Mouse (Mus musculus): ENCODE data around the gene Eif4enif1. TPM values are rescaled to one million over a fixed set of nuclear protein-coding genes. Genes with fewer than 3 reads are reported as not detected.
"Not testable (repeated sequence)": the region's sequence is repeated elsewhere in the genome, so short reads cannot be mapped to it uniquely, and the experiment has no call there.

The Eif4enif1 gene
- polyA plus RNA-seq (2015; fragmentation: Nextera tagmentation; extraction: Ambion mirVana), result 51.3 and 55.3 TPM in 2 replicates

GRCm38 (mm10) chr11:3202231-3202701 is at the start of gene Eif4enif1:
Gene Eif4enif1, plus strand, starts transcription at chr11:3202392.
- H3K27ac ChIP-seq, result peak within 1 kb of the TSS; percentile 55
- H3K36me3 ChIP-seq, result peaks cover 27% of the 10 kb centered on the region
- peak within 1 kb of the TSS; percentile 43 for H3K4me2 ChIP-seq
- under 1% methylated on average over 38 of the region's 57 CpGs for WGBS
- H3K4me3 ChIP-seq (replicated peaks), result peak within 1 kb of the TSS; percentile 44
- H3K27me3 ChIP-seq, result no peaks in the 10 kb centered on the region
- peaks cover 7% of the 10 kb centered on the region for H3K4me1 ChIP-seq
- ATAC-seq (replicated peaks; ENCODE audit: low FRiP score), result peak; percentile 82
- no peaks in the 10 kb centered on the region for H3K9me3 ChIP-seq (replicated peaks)
- peak within 1 kb of the TSS; percentile 32 for H3K9ac ChIP-seq

GRCm38 (mm10) chr11:3153666-3154397 is 48.4 kb upstream of the Eif4enif1 start:
- ATAC-seq (replicated peaks; ENCODE audit: low FRiP score), result peak; percentile 50

GRCm38 (mm10) chr11:3156991-3157390 is 45.2 kb upstream of the Eif4enif1 start:
- H3K27ac ChIP-seq; H3K36me3 ChIP-seq; ATAC-seq (replicated peaks; ENCODE audit: low FRiP score); H3K9ac ChIP-seq; H3K4me1 ChIP-seq; H3K4me3 ChIP-seq (replicated peaks); H3K4me2 ChIP-seq; H3K27me3 ChIP-seq: not testable (repeated sequence)
- 95% methylated on average over 3 of the region's 3 CpGs for WGBS
- peaks cover 14% of the 10 kb centered on the region for H3K9me3 ChIP-seq (replicated peaks)

More at GRCm38 (mm10) chr11:3153666-3154397, 48.4 kb upstream of the Eif4enif1 start:
- not testable (repeated sequence) for H3K4me2 ChIP-seq; H3K27ac ChIP-seq; H3K27me3 ChIP-seq; H3K4me3 ChIP-seq (replicated peaks); H3K9ac ChIP-seq; H3K4me1 ChIP-seq
- 80% methylated on average over 1 of the region's 1 CpGs for WGBS
- peaks cover 16% of the 10 kb centered on the region for H3K9me3 ChIP-seq (replicated peaks)
- peaks cover 15% of the 10 kb centered on the region for H3K36me3 ChIP-seq

- not testable (repeated sequence) for ATAC-seq (replicated peaks; ENCODE audit: low FRiP score); H3K36me3 ChIP-seq; H3K27me3 ChIP-seq; H3K4me2 ChIP-seq; H3K27ac ChIP-seq; H3K4me1 ChIP-seq; H3K9ac ChIP-seq; H3K4me3 ChIP-seq (replicated peaks)
- peaks cover 20% of the 10 kb centered on the region for H3K9me3 ChIP-seq (replicated peaks)
- 97% methylated on average over 6 of the region's 6 CpGs for WGBS
Observed at GRCm38 (mm10) chr11:3157996-3158395, 44.2 kb upstream of the Eif4enif1 start.

- not testable (repeated sequence) for H3K4me2 ChIP-seq; H3K27ac ChIP-seq; H3K4me3 ChIP-seq (replicated peaks); H3K4me1 ChIP-seq; H3K9ac ChIP-seq; H3K27me3 ChIP-seq; ATAC-seq (replicated peaks; ENCODE audit: low FRiP score); H3K36me3 ChIP-seq
- H3K9me3 ChIP-seq (replicated peaks), result peaks cover 19% of the 10 kb centered on the region
- WGBS, result 92% methylated on average over 4 of the region's 4 CpGs
Observed at GRCm38 (mm10) chr11:3158800-3159199, 43.4 kb upstream of the Eif4enif1 start.

- not testable (repeated sequence) for H3K27me3 ChIP-seq; ATAC-seq (replicated peaks; ENCODE audit: low FRiP score); H3K4me1 ChIP-seq; H3K4me3 ChIP-seq (replicated peaks); H3K27ac ChIP-seq; H3K4me2 ChIP-seq; H3K9ac ChIP-seq; H3K36me3 ChIP-seq
- H3K9me3 ChIP-seq (replicated peaks), result peaks cover 19% of the 10 kb centered on the region
- WGBS, result 56% methylated on average over 1 of the region's 2 CpGs
Observed at GRCm38 (mm10) chr11:3161370-3161769, 40.8 kb upstream of the Eif4enif1 start.

- not testable (repeated sequence) for H3K4me2 ChIP-seq; H3K27ac ChIP-seq; H3K4me1 ChIP-seq; H3K27me3 ChIP-seq; H3K36me3 ChIP-seq; H3K9ac ChIP-seq; H3K4me3 ChIP-seq (replicated peaks)
- H3K9me3 ChIP-seq (replicated peaks), result peaks cover 19% of the 10 kb centered on the region
- peak; percentile 43 for ATAC-seq (replicated peaks; ENCODE audit: low FRiP score)
- WGBS, result 56% methylated on average over 5 of the region's 5 CpGs
Observed at GRCm38 (mm10) chr11:3162236-3162897, 39.8 kb upstream of the Eif4enif1 start.

- H3K27me3 ChIP-seq; H3K4me1 ChIP-seq; ATAC-seq (replicated peaks; ENCODE audit: low FRiP score); H3K27ac ChIP-seq; H3K36me3 ChIP-seq; H3K4me2 ChIP-seq; H3K9ac ChIP-seq; H3K4me3 ChIP-seq (replicated peaks): not testable (repeated sequence)
- H3K9me3 ChIP-seq (replicated peaks), result peaks cover 20% of the 10 kb centered on the region
- WGBS, result 92% methylated on average over 2 of the region's 2 CpGs
Observed at GRCm38 (mm10) chr11:3163122-3163521, 39.1 kb upstream of the Eif4enif1 start.

GRCm38 (mm10) chr11:3163661-3164060 is 38.5 kb upstream of the Eif4enif1 start:
- ATAC-seq (replicated peaks; ENCODE audit: low FRiP score); H3K9ac ChIP-seq; H3K4me2 ChIP-seq; H3K27me3 ChIP-seq; H3K4me1 ChIP-seq; H3K36me3 ChIP-seq; H3K27ac ChIP-seq; H3K4me3 ChIP-seq (replicated peaks): not testable (repeated sequence)
- 64% methylated on average over 3 of the region's 3 CpGs for WGBS
- peaks cover 20% of the 10 kb centered on the region for H3K9me3 ChIP-seq (replicated peaks)

GRCm38 (mm10) chr11:3165210-3165782 is 36.9 kb upstream of the Eif4enif1 start:
- not testable (repeated sequence) for H3K9ac ChIP-seq; H3K27me3 ChIP-seq; H3K36me3 ChIP-seq; H3K27ac ChIP-seq; H3K4me2 ChIP-seq; H3K4me1 ChIP-seq; H3K4me3 ChIP-seq (replicated peaks)
- H3K9me3 ChIP-seq (replicated peaks), result peaks cover 20% of the 10 kb centered on the region
- ATAC-seq (replicated peaks; ENCODE audit: low FRiP score), result peak; percentile 54
- 78% methylated on average over 3 of the region's 5 CpGs for WGBS

GRCm38 (mm10) chr11:3166321-3166720 is 35.9 kb upstream of the Eif4enif1 start:
- H3K4me3 ChIP-seq (replicated peaks); H3K27me3 ChIP-seq; H3K4me1 ChIP-seq; H3K4me2 ChIP-seq; H3K27ac ChIP-seq; H3K36me3 ChIP-seq; ATAC-seq (replicated peaks; ENCODE audit: low FRiP score); H3K9ac ChIP-seq: not testable (repeated sequence)
- peaks cover 19% of the 10 kb centered on the region for H3K9me3 ChIP-seq (replicated peaks)

GRCm38 (mm10) chr11:3167129-3167528 is 35.1 kb upstream of the Eif4enif1 start:
- H3K9me3 ChIP-seq (replicated peaks), result peaks cover 23% of the 10 kb centered on the region
- not testable (repeated sequence) for H3K4me3 ChIP-seq (replicated peaks); H3K4me1 ChIP-seq; H3K27me3 ChIP-seq; H3K36me3 ChIP-seq; H3K4me2 ChIP-seq; H3K9ac ChIP-seq; ATAC-seq (replicated peaks; ENCODE audit: low FRiP score); H3K27ac ChIP-seq
- WGBS, result 90% methylated on average over 4 of the region's 4 CpGs

Measured in kidney, embryonic 15.5 days (tissue).